Mouse (Mus musculus) brain, adult 10 weeks (tissue): ENCODE data around the gene Txndc12. TPM values are rescaled to one million over a fixed set of nuclear protein-coding genes. Genes with fewer than 3 reads are reported as not detected.

Source experiments
- polyA plus RNA-seq: library from polyadenylated mRNA; stranded (reverse); fragments of 350-450 nt; fragmentation: Illumina TruSeq; extraction: RNeasy Lipid Tissue Mini Kit (QIAGEN cat#74804); gene quantifications from one replicate; pipeline ENCODE4 v1.2.3, GENCODE M21; 2015; ENCODE audit warnings: low read depth, low replicate concordance

Txndc12 gene
- polyA plus RNA-seq, result 62.9 TPM

GRCm38 (mm10) chr4:108834115-108834970 is at the start of gene Txndc12:
Txndc12 (plus strand) TSS chr4:108834601.

DNA sequence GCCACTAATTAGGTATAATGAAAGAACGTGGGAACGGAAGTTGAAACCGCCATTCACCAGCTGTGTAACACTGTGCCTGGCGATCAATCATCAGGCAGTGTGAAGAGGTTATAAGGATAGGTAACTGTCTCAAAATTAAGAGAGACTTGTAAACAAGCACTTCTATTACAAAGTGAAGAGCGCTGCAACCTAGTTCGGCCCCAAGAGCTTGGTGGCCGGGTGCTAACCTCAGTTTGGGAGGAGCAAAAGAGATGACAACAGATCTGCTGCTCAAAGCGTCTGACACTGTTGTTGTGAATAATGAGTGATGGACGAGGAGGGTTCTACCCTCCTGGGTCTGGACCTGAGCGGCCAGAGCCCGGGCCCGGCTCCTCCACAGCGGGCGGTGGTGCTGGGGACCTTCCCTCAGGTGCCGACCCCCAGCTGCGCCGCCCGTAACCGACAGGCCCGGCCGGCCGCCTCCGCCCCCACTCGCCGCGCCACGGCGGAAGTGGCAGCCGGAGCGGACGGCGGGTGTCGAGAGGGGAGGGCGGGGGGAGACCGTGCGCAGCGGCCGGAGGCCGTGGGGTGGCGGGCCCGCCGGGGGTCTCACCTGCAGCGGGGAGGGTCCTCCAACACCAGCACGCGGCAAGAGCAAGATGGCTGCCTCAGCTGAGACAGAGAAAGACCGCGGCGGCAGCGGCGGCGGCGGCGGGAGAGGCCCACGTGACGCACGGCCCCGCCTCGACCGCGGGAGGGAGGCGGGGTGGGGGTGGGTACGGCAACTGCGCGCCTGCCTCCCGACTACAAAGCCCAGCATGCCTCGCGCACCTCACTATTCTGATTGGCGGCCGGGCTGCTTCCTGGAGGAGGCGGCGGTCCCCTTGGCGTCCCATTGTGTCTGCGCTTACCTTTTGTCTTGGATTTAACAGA is 1.2 kb upstream of the Txndc12 start, which contains the start of gene Btf3l4:
Btf3l4 (minus strand) TSS at position 699 of the 912 bp plus-strand sequence.

DNA sequence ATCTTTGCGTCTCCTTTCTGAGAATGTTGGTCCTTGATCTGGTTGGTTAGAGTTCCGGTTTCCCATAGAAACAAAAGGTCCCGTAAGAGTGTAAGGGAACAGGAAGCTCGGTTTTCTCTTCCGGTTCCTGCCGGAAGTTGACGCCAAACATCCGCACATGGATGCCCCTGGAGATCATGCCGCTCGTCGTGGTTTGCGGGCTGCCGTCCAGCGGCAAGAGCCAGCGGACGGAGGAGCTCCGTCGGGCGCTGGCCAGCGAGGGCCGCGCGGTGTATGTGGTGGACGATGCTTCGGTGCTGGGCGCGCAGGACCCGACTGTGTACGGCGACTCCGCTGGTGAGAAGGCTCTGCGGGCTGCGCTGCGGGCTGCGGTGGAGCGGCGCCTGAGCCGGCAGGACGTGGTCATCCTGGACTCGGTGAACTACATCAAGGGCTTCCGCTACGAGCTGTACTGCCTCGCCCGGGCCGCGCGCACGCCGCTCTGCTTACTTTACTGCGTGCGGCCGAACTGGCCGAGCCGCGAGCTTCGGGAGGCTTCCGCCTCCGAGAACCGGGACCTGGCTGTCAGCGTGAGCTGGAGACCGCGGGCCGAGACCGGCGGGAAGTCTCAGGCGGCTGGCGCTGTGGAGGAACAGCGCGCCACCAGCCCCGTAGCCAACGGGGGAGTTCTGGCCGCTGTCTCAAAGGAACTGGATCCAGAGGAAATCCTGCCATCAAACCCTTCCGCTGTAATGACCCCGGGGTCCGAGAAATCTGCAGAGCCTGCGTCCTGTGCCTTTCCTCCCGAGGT is 13.5 kb downstream of the Txndc12 start, which contains the start of gene Kti12:
Kti12 (plus strand) TSS at position 71 of the 790 bp plus-strand sequence.

GRCm38 (mm10) chr4:108848505-108848848 is 14.1 kb downstream of the Txndc12 start, which contains the start of gene A730015C16Rik:
A730015C16Rik (minus strand) TSS chr4:108848619.

DNA sequence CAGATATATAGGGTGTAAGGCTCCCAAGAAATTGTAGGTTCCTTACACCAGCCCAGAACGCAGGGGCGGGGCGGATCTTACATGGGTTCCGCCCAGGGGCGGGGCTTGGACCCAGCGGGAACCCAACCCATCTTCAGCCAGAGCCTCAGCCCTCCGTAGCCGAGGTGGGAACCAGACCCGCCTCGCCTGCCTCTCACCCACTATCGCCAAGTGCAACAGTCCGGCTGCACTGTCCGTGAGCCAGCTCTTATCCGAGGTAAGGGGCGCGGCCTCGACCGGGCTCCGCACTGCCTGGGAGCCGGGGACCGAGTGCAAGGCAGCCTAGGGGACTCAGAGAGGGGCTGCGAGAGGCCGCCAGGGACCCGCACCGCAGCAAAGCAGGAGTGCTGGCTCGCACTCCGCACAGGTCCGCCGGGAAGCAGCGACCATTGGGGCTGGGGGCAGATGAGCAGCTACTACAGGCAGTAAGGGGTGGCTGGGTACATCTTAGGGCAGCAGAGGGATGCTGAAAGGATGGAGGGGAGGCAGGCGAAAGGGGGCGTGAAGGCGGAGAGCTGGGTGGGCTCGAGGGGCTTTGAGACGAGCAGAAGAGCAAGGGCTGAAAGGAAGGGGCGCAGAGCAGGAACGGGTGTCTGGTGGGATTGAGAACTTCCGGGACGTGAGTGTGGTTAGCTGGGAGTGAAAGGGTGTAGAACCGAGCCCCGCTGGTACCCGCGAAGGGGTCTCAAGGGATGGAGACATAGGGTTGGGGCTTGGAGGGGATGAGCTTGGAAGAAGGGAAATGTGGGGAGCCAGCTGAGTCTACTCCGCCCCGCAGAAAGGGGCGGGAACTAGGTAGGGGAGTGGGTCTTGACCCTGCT is 44.8 kb downstream of the Txndc12 start, which contains the start of gene Rab3b:
Rab3b (plus strand) TSS at position 101 of the 860 bp plus-strand sequence.

Other genes starting within 250 kb of the Txndc12 start
- gene Cc2d1b, start 214.7 kb upstream of the Txndc12 start, polyA plus RNA-seq, result 26.5 TPM
- 0.33 TPM for gene 3110021N24Rik, start 115.0 kb upstream of the Txndc12 start, polyA plus RNA-seq
- 49.9 TPM for gene Zfyve9, start 53.8 kb upstream of the Txndc12 start, polyA plus RNA-seq
- 159 TPM for gene Btf3l4, start 987 bp upstream of the Txndc12 start, polyA plus RNA-seq
- 14.7 TPM for gene Kti12, start 13.2 kb downstream of the Txndc12 start, polyA plus RNA-seq
- not detected for gene A730015C16Rik, start 14.0 kb downstream of the Txndc12 start, polyA plus RNA-seq
- 80.1 TPM for gene Rab3b, start 44.5 kb downstream of the Txndc12 start, polyA plus RNA-seq
- gene Nrd1, start 166.1 kb downstream of the Txndc12 start, polyA plus RNA-seq, result 97.6 TPM